Mouse (Mus musculus): ENCODE data around the gene Selenoo.
A peak's percentile ranks its signal among the peaks of the same experiment; 100 is the strongest.

Selenoo gene

GRCm38 (mm10) chr15:89076156-89076731 lies 12.6 kb upstream of the Selenoo start:
- DNase-seq, result peak; percentile 60 to 67

GRCm38 (mm10) chr15:89078208-89078836 lies 10.6 kb upstream of the Selenoo start:
- DNase-seq, result peak; percentile 68 to 71

GRCm38 (mm10) chr15:89083906-89084305 lies 5.0 kb upstream of the Selenoo start:
- no peak for DNase-seq

GRCm38 (mm10) chr15:89084826-89085225 lies 4.1 kb upstream of the Selenoo start:
- no peak for DNase-seq

GRCm38 (mm10) chr15:89089248-89090051 lies 566 bp downstream of the Selenoo start:
- no peak for DNase-seq

- DNase-seq, result no peak
These were observed 1.8 kb downstream of the Selenoo start for GRCm38 (mm10) chr15:89090662-89091061.

- DNase-seq, result no peak
These were observed 3.3 kb downstream of the Selenoo start for GRCm38 (mm10) chr15:89092181-89092580.

GRCm38 (mm10) chr15:89097450-89097849 lies 8.6 kb downstream of the Selenoo start:
- no peak for DNase-seq

GRCm38 (mm10) chr15:89098616-89099015 lies 9.7 kb downstream of the Selenoo start:
- DNase-seq, result no peak

- DNase-seq, result no peak
These were observed 11.9 kb downstream of the Selenoo start for GRCm38 (mm10) chr15:89100823-89101222.

GRCm38 (mm10) chr15:89102646-89103045 lies 13.8 kb downstream of the Selenoo start:
- peak in 1 of 2 experiments; percentile 17 for DNase-seq

- peak in 1 of 2 experiments; percentile 15 for DNase-seq
These were observed 15.0 kb downstream of the Selenoo start for GRCm38 (mm10) chr15:89103921-89104320.

- peak in 1 of 2 experiments; percentile 12 for DNase-seq
These were observed 15.5 kb downstream of the Selenoo start for GRCm38 (mm10) chr15:89104425-89104824.

- peak in 1 of 2 experiments; percentile 17 for DNase-seq
These were observed 17.2 kb downstream of the Selenoo start for GRCm38 (mm10) chr15:89106073-89106472.

GRCm38 (mm10) chr15:89106976-89107375 lies 18.1 kb downstream of the Selenoo start:
- DNase-seq, result no peak

- no peak for DNase-seq
These were observed 21.3 kb downstream of the Selenoo start for GRCm38 (mm10) chr15:89110147-89110546.

- DNase-seq, result no peak
These were observed 29.1 kb downstream of the Selenoo start for GRCm38 (mm10) chr15:89118007-89118406.

GRCm38 (mm10) chr15:89122649-89123366 lies 33.9 kb downstream of the Selenoo start, which contains the start of gene Tubgcp6:
Gene Tubgcp6 (minus strand): TSS chr15:89123112.
- DNase-seq, result peak; percentile 95 to 96

GRCm38 (mm10) chr15:89123595-89123994 lies 34.7 kb downstream of the Selenoo start:
- peak; percentile 49 to 52 for DNase-seq

GRCm38 (mm10) chr15:89124312-89124711 lies 35.4 kb downstream of the Selenoo start:
- peak in 1 of 2 experiments; percentile 21 for DNase-seq

- peak in 1 of 2 experiments; percentile 25 for DNase-seq
These were observed 36.5 kb downstream of the Selenoo start for GRCm38 (mm10) chr15:89125351-89125750.

GRCm38 (mm10) chr15:89126622-89127021 lies 37.7 kb downstream of the Selenoo start:
- peak in 1 of 2 experiments; percentile 16 for DNase-seq

All from lung, postnatal 4 days (tissue).